Mouse (Mus musculus) right cerebral cortex, postnatal 36 days (tissue): ENCODE data around the gene Fank1.
A peak's percentile ranks its signal among the peaks of the same experiment; 100 is the strongest.

Source experiments
- DNase-seq, 2 experiments: peaks; one replicate each; pipeline ENCODE4 v3.0.0; 2022; ENCODE audit warnings: low spot score in 2 of 2, mixed read lengths in 1 of 2

Gene Fank1

GRCm38 (mm10) chr7:133891796-133892195 is 115.1 kb downstream of the Fank1 start:
- DNase-seq, result no peak

- DNase-seq, result no peak
Measured at GRCm38 (mm10) chr7:133899391-133899790, 122.7 kb downstream of the Fank1 start.

- DNase-seq, result no peak
Measured at GRCm38 (mm10) chr7:133908966-133909365, 132.3 kb downstream of the Fank1 start.

- no peak for DNase-seq
Measured at GRCm38 (mm10) chr7:133909833-133910375, 133.2 kb downstream of the Fank1 start.

- peak; percentile 26 to 58 for DNase-seq
Measured at GRCm38 (mm10) chr7:133911881-133912280, 135.2 kb downstream of the Fank1 start.

- DNase-seq, result no peak
Measured at GRCm38 (mm10) chr7:133916230-133916629, 139.6 kb downstream of the Fank1 start.

- no peak for DNase-seq
Measured at GRCm38 (mm10) chr7:133919306-133919705, 142.6 kb downstream of the Fank1 start.

GRCm38 (mm10) chr7:133919918-133920317 is 143.3 kb downstream of the Fank1 start:
- DNase-seq, result peak; percentile 75 to 82

GRCm38 (mm10) chr7:133920724-133921123 is 144.1 kb downstream of the Fank1 start:
- DNase-seq, result no peak

GRCm38 (mm10) chr7:133921291-133921690 is 144.6 kb downstream of the Fank1 start:
- DNase-seq, result no peak

- DNase-seq, result no peak
Measured at GRCm38 (mm10) chr7:133923994-133924393, 147.3 kb downstream of the Fank1 start.

- no peak for DNase-seq
Measured at GRCm38 (mm10) chr7:133925771-133926170, 149.1 kb downstream of the Fank1 start.

GRCm38 (mm10) chr7:133928981-133929380 is 152.3 kb downstream of the Fank1 start:
- no peak for DNase-seq
